Mouse (Mus musculus) limb, embryonic 15.5 days (tissue): ENCODE measurements around the gene Tmem63a. TPM values are rescaled to one million over a fixed set of nuclear protein-coding genes. Genes with fewer than 3 reads are reported as not detected.
A peak's percentile ranks its signal among the peaks of the same experiment; 100 is the strongest.
"Not testable (repeated sequence)": the region's sequence is repeated elsewhere in the genome, so short reads cannot be mapped to it uniquely, and the experiment has no call there.

Experiments used
- ATAC-seq: fragments of 200-750 bp; cut with Nextera tagmentation; 2 replicates; pipeline ENCODE4 v1.8.0; 2017; ENCODE audit warnings: low read depth, moderate TSS enrichment; ENCODE audit not compliant: insufficient number of reproducible peaks, low FRiP score, low TSS enrichment
- H3K27ac ChIP-seq: fragments of 300-500 bp; sonication (generic); 2 replicates; pipeline ENCODE4 v1.5.1; 2015; ENCODE audit warnings: moderate library complexity, mild to moderate bottlenecking, inconsistent platforms
- H3K27me3 ChIP-seq: fragments of 300-500 bp; sonication (generic); 2 replicates; pipeline ENCODE4 v1.6.1; 2015; ENCODE audit warnings: inconsistent platforms
- H3K36me3 ChIP-seq: fragments of 300-500 bp; sonication (generic); 2 replicates; pipeline ENCODE4 v1.6.1; 2015; ENCODE audit warnings: inconsistent platforms
- H3K4me1 ChIP-seq: fragments of 300-500 bp; sonication (generic); 2 replicates; pipeline ENCODE4 v1.6.1; 2015; ENCODE audit warnings: inconsistent platforms
- H3K4me2 ChIP-seq: fragments of 300-500 bp; sonication (generic); 2 replicates; pipeline ENCODE4 v1.6.1; 2015; ENCODE audit warnings: mild to moderate bottlenecking, inconsistent platforms
- H3K4me3 ChIP-seq: fragments of 300-500 bp; sonication (generic); 2 replicates; pipeline ENCODE4 v1.5.1; 2015; ENCODE audit warnings: mild to moderate bottlenecking, inconsistent platforms
- H3K9ac ChIP-seq: fragments of 300-500 bp; sonication (generic); 2 replicates; pipeline ENCODE4 v1.6.1; 2015; ENCODE audit warnings: inconsistent platforms
- H3K9me3 ChIP-seq: fragments of 300-500 bp; sonication (generic); 2 replicates; pipeline ENCODE4 v1.6.1; 2016; ENCODE audit warnings: inconsistent platforms
- WGBS: fragments of 180-500 bp; shearing (Covaris S2); methylation state at CpG from one replicate; pipeline ENCODE4 v1.1.7; 2015; 5-methylcytosine and 5-hydroxymethylcytosine counted together
- polyA plus RNA-seq: library from polyadenylated mRNA; unstranded; fragments of >200 nt; fragmentation: Nextera tagmentation; extraction: Ambion mirVana; gene quantifications from 2 replicates; pipeline ENCODE4 v1.2.1, GENCODE M21; 2015

Tmem63a gene
- 26.9 and 28.2 TPM in 2 replicates for polyA plus RNA-seq

GRCm38 (mm10) chr1:180942166-180943031 is at the start of gene Tmem63a:
Gene Tmem63a (plus strand): TSS chr1:180942344.
- peaks cover 2% of the 10 kb centered on the region; the same call in 1 of the 2 replicates for H3K36me3 ChIP-seq
- under 1% methylated on average over 71 of the region's 73 CpGs for WGBS

GRCm38 (mm10) chr1:180892808-180893207 is 49.3 kb upstream of the Tmem63a start, which contains the start of gene Lefty2:
Gene Lefty2 (plus strand): TSS chr1:180893108.
- peaks cover 45% of the 10 kb centered on the region for H3K27me3 ChIP-seq
- no peak for ATAC-seq
- H3K4me3 ChIP-seq, result no peak within 1 kb of the TSS

More at GRCm38 (mm10) chr1:180942166-180943031, at the start of gene Tmem63a:
- peak within 1 kb of the TSS; percentile 94 for H3K27ac ChIP-seq
- peak within 1 kb of the TSS; percentile 86 for H3K4me3 ChIP-seq
- no peaks in the 10 kb centered on the region for H3K9me3 ChIP-seq
- H3K27me3 ChIP-seq, result peaks cover 7% of the 10 kb centered on the region
- H3K9ac ChIP-seq, result peak within 1 kb of the TSS; percentile 72
- H3K4me2 ChIP-seq, result peak within 1 kb of the TSS; percentile 83
- ATAC-seq, result peak; percentile 20; the same call in 1 of the 2 replicates
- peaks cover 53% of the 10 kb centered on the region for H3K4me1 ChIP-seq

GRCm38 (mm10) chr1:180894088-180894987 is 47.8 kb upstream of the Tmem63a start:
- Histone ChIP-seq H3K27me3 (peaks cover 45% of the 10 kb centered on the region), H3K4me2 (peak overlapping the region; percentile 31), H3K4me3 (peak overlapping the region; percentile 12)
- WGBS, result 6% methylated on average over 46 of the region's 51 CpGs
- not testable (repeated sequence) for H3K9ac ChIP-seq, H3K36me3 ChIP-seq, H3K27ac ChIP-seq, H3K9me3 ChIP-seq, ATAC-seq, H3K4me1 ChIP-seq

More at GRCm38 (mm10) chr1:180892808-180893207, 49.3 kb upstream of the Tmem63a start, which contains the start of gene Lefty2:
- 61% methylated on average over 10 of the region's 10 CpGs for WGBS
- H3K4me2 ChIP-seq, result no peak within 1 kb of the TSS
- H3K4me1 ChIP-seq, result peaks cover 20% of the 10 kb centered on the region
- H3K36me3 ChIP-seq, result no peaks in the 10 kb centered on the region
- no peak within 1 kb of the TSS for H3K27ac ChIP-seq
- no peak within 1 kb of the TSS for H3K9ac ChIP-seq
- no peaks in the 10 kb centered on the region for H3K9me3 ChIP-seq

- Histone ChIP-seq H3K4me1 (peaks cover 14% of the 10 kb centered on the region), H3K36me3 (peaks cover 4% of the 10 kb centered on the region), H3K4me3 (no peak overlapping the region), H3K27me3 (peaks cover 1% of the 10 kb centered on the region; the same call in 1 of the 2 replicates), H3K9ac (no peak overlapping the region), H3K27ac (no peak overlapping the region), H3K9me3 (no peaks in the 10 kb centered on the region), H3K4me2 (no peak overlapping the region)
- no peak for ATAC-seq
- WGBS, result under 1% methylated on average over 4 of the region's 4 CpGs
Measured at GRCm38 (mm10) chr1:180901107-180901506, 41.0 kb upstream of the Tmem63a start.

GRCm38 (mm10) chr1:180902915-180903314 is 39.2 kb upstream of the Tmem63a start:
- Histone ChIP-seq H3K36me3 (peaks cover 23% of the 10 kb centered on the region), H3K4me1 (peaks cover 18% of the 10 kb centered on the region), H3K9ac (no peak overlapping the region), H3K4me3 (no peak overlapping the region), H3K4me2 (no peak overlapping the region), H3K27me3 (no peaks in the 10 kb centered on the region), H3K9me3 (no peaks in the 10 kb centered on the region), H3K27ac (no peak overlapping the region)
- WGBS, result 35% methylated on average over 5 of the region's 5 CpGs
- ATAC-seq, result no peak

GRCm38 (mm10) chr1:180903666-180904038 is 38.5 kb upstream of the Tmem63a start:
- Histone ChIP-seq H3K4me1 (peaks cover 18% of the 10 kb centered on the region), H3K4me2 (peak overlapping the region; percentile 72), H3K4me3 (peak overlapping the region; percentile 87), H3K9me3 (no peaks in the 10 kb centered on the region), H3K36me3 (peaks cover 30% of the 10 kb centered on the region), H3K27ac (peak overlapping the region; percentile 90), H3K9ac (no peak overlapping the region), H3K27me3 (no peaks in the 10 kb centered on the region)
- 34% methylated on average over 10 of the region's 10 CpGs for WGBS
- ATAC-seq, result no peak; the same call in 1 of the 2 replicates

- H3K9me3 ChIP-seq, result no peaks in the 10 kb centered on the region
- WGBS, result under 1% methylated on average over 52 of the region's 52 CpGs
- ATAC-seq, result peak; percentile 97
Measured at GRCm38 (mm10) chr1:180904039-180904814, 37.9 kb upstream of the Tmem63a start, which contains the start of gene Pycr2. Gene Pycr2 (plus strand): TSS chr1:180904293.

GRCm38 (mm10) chr1:180904815-180905080 is 37.4 kb upstream of the Tmem63a start:
- ATAC-seq, result no peak
- Histone ChIP-seq H3K9me3 (no peaks in the 10 kb centered on the region), H3K36me3 (peaks cover 40% of the 10 kb centered on the region), H3K4me1 (peaks cover 18% of the 10 kb centered on the region), H3K27me3 (no peaks in the 10 kb centered on the region), H3K27ac (peak overlapping the region; percentile 90), H3K4me2 (peak overlapping the region; percentile 72), H3K9ac (peak overlapping the region; percentile 85), H3K4me3 (peak overlapping the region; percentile 87)
- 4% methylated on average over 5 of the region's 5 CpGs for WGBS

More at GRCm38 (mm10) chr1:180904039-180904814, 37.9 kb upstream of the Tmem63a start, which contains the start of gene Pycr2:
- Histone ChIP-seq H3K27ac (peak within 1 kb of the TSS; percentile 90), H3K9ac (peak within 1 kb of the TSS; percentile 85), H3K27me3 (no peaks in the 10 kb centered on the region), H3K4me1 (peaks cover 18% of the 10 kb centered on the region), H3K4me2 (peak within 1 kb of the TSS; percentile 72), H3K4me3 (peak within 1 kb of the TSS; percentile 87), H3K36me3 (peaks cover 36% of the 10 kb centered on the region)

- H3K4me1 ChIP-seq, result peaks cover 18% of the 10 kb centered on the region
- no peaks in the 10 kb centered on the region for H3K9me3 ChIP-seq
- 53% methylated on average over 6 of the region's 6 CpGs for WGBS
- H3K4me3 ChIP-seq, result peak overlapping the region; percentile 87
- ATAC-seq, result no peak
- peaks cover 40% of the 10 kb centered on the region for H3K36me3 ChIP-seq
- H3K9ac ChIP-seq, result no peak overlapping the region; the same call in 1 of the 2 replicates
- no peaks in the 10 kb centered on the region for H3K27me3 ChIP-seq
- peak overlapping the region; percentile 72 for H3K4me2 ChIP-seq
- H3K27ac ChIP-seq, result no peak overlapping the region
Measured at GRCm38 (mm10) chr1:180905307-180905706, 36.8 kb upstream of the Tmem63a start.

- no peak overlapping the region; the same call in 1 of the 2 replicates for H3K9ac ChIP-seq
- no peak overlapping the region for H3K4me2 ChIP-seq
- H3K4me3 ChIP-seq, result peak overlapping the region; percentile 87; the same call in 1 of the 2 replicates
- 94% methylated on average over 17 of the region's 17 CpGs for WGBS
- no peaks in the 10 kb centered on the region for H3K27me3 ChIP-seq
- no peak for ATAC-seq
- peaks cover 40% of the 10 kb centered on the region for H3K36me3 ChIP-seq
- H3K9me3 ChIP-seq, result no peaks in the 10 kb centered on the region
- H3K27ac ChIP-seq, result no peak overlapping the region
- peaks cover 18% of the 10 kb centered on the region for H3K4me1 ChIP-seq
Measured at GRCm38 (mm10) chr1:180905876-180906275, 36.3 kb upstream of the Tmem63a start.
